Mouse (Mus musculus): ENCODE data around the gene Csk. TPM values are rescaled to one million over a fixed set of nuclear protein-coding genes. Genes with fewer than 3 reads are reported as not detected.

Gene Csk
- polyA plus RNA-seq, 1 experiment from 2014 or later = 58.4 TPM

GRCm38 (mm10) chr9:57602098-57602497 is 51.3 kb downstream of the Csk start:
- no peak overlapping the region for H3K4me2 ChIP-seq (ENCODE audit: low read length)
- H3K4me3 ChIP-seq (ENCODE audit: low read length) = no peak overlapping the region
- ATAC-seq = no peak
- peaks cover 12% of the 10 kb centered on the region; the same call in 1 of the 2 replicates for H3K4me1 ChIP-seq (ENCODE audit: control insufficient read depth, insufficient read depth, low read depth, low read length)
- WGBS = 79% methylated on average over 8 of the region's 8 CpGs
- H3K27ac ChIP-seq (ENCODE audit: low read depth, low read length) = no peak overlapping the region
- H3K36me3 ChIP-seq (ENCODE audit: control insufficient read depth, insufficient read depth, low read length) = no peaks in the 10 kb centered on the region
- H3K9ac ChIP-seq (ENCODE audit: low read depth, low read length) = no peak overlapping the region
- H3K27me3 ChIP-seq (replicated peaks; ENCODE audit: control insufficient read depth, insufficient read depth, low read length) = peaks cover 8% of the 10 kb centered on the region
- no peaks in the 10 kb centered on the region for H3K9me3 ChIP-seq (ENCODE audit: control insufficient read depth, low read length)

- Histone ChIP-seq H3K27me3 (replicated peaks; ENCODE audit: control insufficient read depth, insufficient read depth, low read length) (peaks cover 8% of the 10 kb centered on the region), H3K4me2 (ENCODE audit: low read length) (no peak overlapping the region), H3K4me1 (ENCODE audit: control insufficient read depth, insufficient read depth, low read depth, low read length) (peaks cover 10% of the 10 kb centered on the region; the same call in 1 of the 2 replicates), H3K36me3 (ENCODE audit: control insufficient read depth, insufficient read depth, low read length) (no peaks in the 10 kb centered on the region), H3K9me3 (ENCODE audit: control insufficient read depth, low read length) (no peaks in the 10 kb centered on the region), H3K4me3 (ENCODE audit: low read length) (no peak overlapping the region), H3K27ac (ENCODE audit: low read depth, low read length) (no peak overlapping the region), H3K9ac (ENCODE audit: low read depth, low read length) (no peak overlapping the region)
- 62% methylated on average over 2 of the region's 2 CpGs for WGBS
- ATAC-seq = peak; percentile 72; the same call in 1 of the 2 replicates
These were observed 52.1 kb downstream of the Csk start for GRCm38 (mm10) chr9:57601353-57601706.

GRCm38 (mm10) chr9:57600620-57601352 is 52.6 kb downstream of the Csk start:
- H3K27ac ChIP-seq (ENCODE audit: low read depth, low read length) = no peak overlapping the region
- peaks cover 5% of the 10 kb centered on the region for H3K27me3 ChIP-seq (replicated peaks; ENCODE audit: control insufficient read depth, insufficient read depth, low read length)
- WGBS = 11% methylated on average over 3 of the region's 3 CpGs
- 0 out of 2 replicates have a peak, but pooled peaks have one; percentile 26 for ATAC-seq
- no peaks in the 10 kb centered on the region for H3K9me3 ChIP-seq (ENCODE audit: control insufficient read depth, low read length)
- H3K9ac ChIP-seq (ENCODE audit: low read depth, low read length) = no peak overlapping the region
- H3K4me1 ChIP-seq (ENCODE audit: control insufficient read depth, insufficient read depth, low read depth, low read length) = peaks cover 5% of the 10 kb centered on the region; the same call in 1 of the 2 replicates
- no peak overlapping the region for H3K4me3 ChIP-seq (ENCODE audit: low read length)
- no peaks in the 10 kb centered on the region; the same call in 1 of the 2 replicates for H3K36me3 ChIP-seq (ENCODE audit: control insufficient read depth, insufficient read depth, low read length)
- H3K4me2 ChIP-seq (ENCODE audit: low read length) = no peak overlapping the region

DNA sequence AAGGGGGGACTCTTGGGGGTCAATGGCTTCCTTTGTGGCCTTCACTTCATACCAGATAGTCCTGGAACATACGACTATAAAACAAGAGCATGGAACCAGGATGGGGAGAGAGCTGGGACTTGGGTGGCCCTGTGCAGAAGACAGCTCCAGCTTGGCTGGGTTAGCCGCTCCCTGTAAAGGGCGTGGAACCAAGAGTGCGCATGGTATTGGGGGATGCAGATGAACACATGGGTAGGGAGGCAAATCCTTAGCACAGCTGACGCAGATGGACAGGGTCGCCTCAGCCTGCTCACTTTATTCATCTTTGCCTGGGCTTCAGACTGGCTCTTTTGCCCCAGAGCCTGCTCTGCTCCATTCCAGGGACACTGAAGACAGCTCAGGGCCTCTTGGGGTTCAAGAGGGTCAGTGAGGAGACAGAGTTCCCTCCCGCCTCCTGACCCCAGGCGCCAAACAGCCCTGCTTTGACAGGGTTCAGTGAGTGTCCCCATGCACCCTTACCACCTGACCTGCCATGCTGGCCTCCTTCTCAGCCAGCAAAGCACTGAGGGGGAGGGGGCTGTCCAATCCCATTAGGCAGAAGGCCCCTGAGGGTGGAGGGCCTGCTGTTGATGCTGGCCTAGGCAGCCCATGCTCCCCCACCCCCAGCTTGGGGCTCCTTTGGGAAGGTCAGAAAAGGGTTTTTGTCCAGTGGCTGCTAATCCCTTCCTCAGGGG is 54.4 kb downstream of the Csk start:
- Histone ChIP-seq H3K9me3 (ENCODE audit: control insufficient read depth, low read length) (no peaks in the 10 kb centered on the region), H3K4me3 (ENCODE audit: low read length) (no peak overlapping the region), H3K27me3 (replicated peaks; ENCODE audit: control insufficient read depth, insufficient read depth, low read length) (no peaks in the 10 kb centered on the region), H3K36me3 (ENCODE audit: control insufficient read depth, insufficient read depth, low read length) (peaks cover 6% of the 10 kb centered on the region; the same call in 1 of the 2 replicates), H3K9ac (ENCODE audit: low read depth, low read length) (no peak overlapping the region), H3K4me2 (ENCODE audit: low read length) (no peak overlapping the region), H3K27ac (ENCODE audit: low read depth, low read length) (no peak overlapping the region; the same call in 1 of the 2 replicates), H3K4me1 (ENCODE audit: control insufficient read depth, insufficient read depth, low read depth, low read length) (peaks cover 5% of the 10 kb centered on the region; the same call in 1 of the 2 replicates)
- WGBS = 43% methylated on average over 8 of the region's 8 CpGs
- ATAC-seq = no peak

DNA sequence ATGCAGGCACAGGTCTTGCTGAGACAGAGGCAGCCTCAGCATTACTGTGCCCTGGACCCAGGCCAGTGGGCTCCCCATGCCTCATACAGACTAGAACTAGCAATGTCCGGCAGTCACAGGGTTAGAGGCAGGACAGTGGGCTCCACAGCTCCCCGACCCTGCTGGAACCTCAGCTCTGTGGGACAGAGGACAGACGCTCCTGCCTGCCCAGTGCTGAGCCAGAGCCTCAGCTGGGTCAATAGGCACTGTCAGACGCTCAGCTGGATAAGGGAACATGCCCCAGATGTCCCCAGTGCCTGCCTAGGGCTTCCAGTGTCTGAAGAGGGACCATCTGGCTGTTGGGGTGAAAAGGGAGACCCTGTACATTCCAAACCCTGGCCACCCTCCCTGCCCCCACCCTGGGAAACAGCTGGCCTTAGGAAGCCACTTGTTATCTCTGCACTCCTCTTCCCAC is 55.5 kb downstream of the Csk start:
- 0 out of 2 replicates have a peak overlapping the region, but pooled peaks have one; percentile 19 for H3K9ac ChIP-seq (ENCODE audit: low read depth, low read length)
- H3K36me3 ChIP-seq (ENCODE audit: control insufficient read depth, insufficient read depth, low read length) = peaks cover 12% of the 10 kb centered on the region; the same call in 1 of the 2 replicates
- no peaks in the 10 kb centered on the region for H3K9me3 ChIP-seq (ENCODE audit: control insufficient read depth, low read length)
- no peaks in the 10 kb centered on the region for H3K27me3 ChIP-seq (replicated peaks; ENCODE audit: control insufficient read depth, insufficient read depth, low read length)
- 20% methylated on average over 4 of the region's 4 CpGs for WGBS
- ATAC-seq = no peak
- H3K4me1 ChIP-seq (ENCODE audit: control insufficient read depth, insufficient read depth, low read depth, low read length) = peaks cover 5% of the 10 kb centered on the region; the same call in 1 of the 2 replicates
- no peak overlapping the region for H3K4me3 ChIP-seq (ENCODE audit: low read length)
- H3K4me2 ChIP-seq (ENCODE audit: low read length) = no peak overlapping the region
- H3K27ac ChIP-seq (ENCODE audit: low read depth, low read length) = no peak overlapping the region; the same call in 1 of the 2 replicates

DNA sequence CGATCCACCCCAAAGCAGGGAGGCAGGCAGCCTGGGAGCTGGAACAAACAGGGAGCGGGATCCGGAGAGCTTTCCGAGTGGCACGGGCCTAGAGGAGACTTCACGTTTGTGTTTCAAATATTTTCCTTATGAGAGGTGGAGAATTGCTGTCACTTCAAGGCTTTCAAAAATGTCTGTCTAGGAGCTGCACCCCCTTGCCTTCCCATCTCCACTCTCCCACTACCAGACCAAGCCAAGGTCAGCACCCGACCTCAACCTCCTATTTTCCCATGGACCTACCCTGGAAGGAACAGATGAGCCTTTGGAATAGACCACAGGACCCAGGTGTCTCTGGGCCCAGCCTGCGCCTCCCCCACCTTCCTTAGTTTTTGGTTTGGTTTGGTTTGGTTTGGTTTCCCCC is 56.2 kb downstream of the Csk start:
- Histone ChIP-seq H3K27ac (ENCODE audit: low read depth, low read length) (no peak overlapping the region), H3K9me3 (ENCODE audit: control insufficient read depth, low read length) (no peaks in the 10 kb centered on the region), H3K27me3 (replicated peaks; ENCODE audit: control insufficient read depth, insufficient read depth, low read length) (no peaks in the 10 kb centered on the region), H3K9ac (ENCODE audit: low read depth, low read length) (no peak overlapping the region), H3K4me1 (ENCODE audit: control insufficient read depth, insufficient read depth, low read depth, low read length) (peaks cover 5% of the 10 kb centered on the region; the same call in 1 of the 2 replicates), H3K36me3 (ENCODE audit: control insufficient read depth, insufficient read depth, low read length) (peaks cover 12% of the 10 kb centered on the region; the same call in 1 of the 2 replicates), H3K4me3 (ENCODE audit: low read length) (no peak overlapping the region), H3K4me2 (ENCODE audit: low read length) (no peak overlapping the region)
- no peak for ATAC-seq
- 86% methylated on average over 8 of the region's 8 CpGs for WGBS

- ATAC-seq = no peak
- no peak overlapping the region for H3K27ac ChIP-seq (ENCODE audit: low read depth, low read length)
- H3K36me3 ChIP-seq (ENCODE audit: control insufficient read depth, insufficient read depth, low read length) = peaks cover 12% of the 10 kb centered on the region; the same call in 1 of the 2 replicates
- H3K9ac ChIP-seq (ENCODE audit: low read depth, low read length) = no peak overlapping the region
- 64% methylated on average over 9 of the region's 9 CpGs for WGBS
- H3K9me3 ChIP-seq (ENCODE audit: control insufficient read depth, low read length) = no peaks in the 10 kb centered on the region
- H3K4me2 ChIP-seq (ENCODE audit: low read length) = no peak overlapping the region
- no peak overlapping the region for H3K4me3 ChIP-seq (ENCODE audit: low read length)
- H3K27me3 ChIP-seq (replicated peaks; ENCODE audit: control insufficient read depth, insufficient read depth, low read length) = no peaks in the 10 kb centered on the region
- H3K4me1 ChIP-seq (ENCODE audit: control insufficient read depth, insufficient read depth, low read depth, low read length) = peaks cover 8% of the 10 kb centered on the region
These were observed 59.3 kb downstream of the Csk start for GRCm38 (mm10) chr9:57594174-57594509.

- Histone ChIP-seq H3K4me1 (ENCODE audit: control insufficient read depth, insufficient read depth, low read depth, low read length) (peaks cover 12% of the 10 kb centered on the region), H3K27ac (ENCODE audit: low read depth, low read length) (no peak overlapping the region), H3K4me2 (ENCODE audit: low read length) (no peak overlapping the region), H3K9ac (ENCODE audit: low read depth, low read length) (no peak overlapping the region), H3K4me3 (ENCODE audit: low read length) (no peak overlapping the region), H3K9me3 (ENCODE audit: control insufficient read depth, low read length) (no peaks in the 10 kb centered on the region), H3K27me3 (replicated peaks; ENCODE audit: control insufficient read depth, insufficient read depth, low read length) (no peaks in the 10 kb centered on the region), H3K36me3 (ENCODE audit: control insufficient read depth, insufficient read depth, low read length) (peaks cover 12% of the 10 kb centered on the region; the same call in 1 of the 2 replicates)
- no peak for ATAC-seq
- 39% methylated on average over 12 of the region's 12 CpGs for WGBS
These were observed 59.8 kb downstream of the Csk start for GRCm38 (mm10) chr9:57593454-57594173.
